Mouse (Mus musculus) gastrocnemius, postnatal 4 days (tissue): ENCODE measurements around the gene Tmem102. TPM values are rescaled to one million over a fixed set of nuclear protein-coding genes. Genes with fewer than 3 reads are reported as not detected.
A peak's percentile ranks its signal among the peaks of the same experiment; 100 is the strongest.

Experiments used
- DNase-seq, 2 experiments: peaks; one replicate each; pipeline ENCODE4 v3.0.0; 2021 to 2022; ENCODE audit warnings: low spot score in 2 of 2, mixed read lengths in 2 of 2
- long read RNA-seq, 2 experiments: library from polyadenylated mRNA; stranded (forward); transcript quantifications; one replicate each; pipeline ENCODE4 v2.0.0; 2021
- total RNA-seq, 2 experiments: library from RNA; stranded (reverse); gene quantifications; 2 replicates each; pipeline ENCODE4 v1.2.3; 2021

Gene Tmem102
- not detected for total RNA-seq
- long read RNA-seq, experiment 1 = 0 reads
- long read RNA-seq, experiment 2 = 0 reads

- DNase-seq = no peak
These were observed at the start of gene Tmem102 for GRCm38 (mm10) chr11:69804972-69805909. Tmem102 (minus strand) TSS chr11:69805624.

GRCm38 (mm10) chr11:69854680-69855079 is 49.3 kb upstream of the Tmem102 start:
- no peak for DNase-seq

GRCm38 (mm10) chr11:69853994-69854393 is 48.6 kb upstream of the Tmem102 start:
- DNase-seq = no peak

GRCm38 (mm10) chr11:69850754-69851153 is 45.3 kb upstream of the Tmem102 start:
- no peak for DNase-seq

GRCm38 (mm10) chr11:69849884-69850283 is 44.5 kb upstream of the Tmem102 start:
- DNase-seq = no peak

GRCm38 (mm10) chr11:69849128-69849527 is 43.7 kb upstream of the Tmem102 start:
- no peak for DNase-seq

- DNase-seq = no peak
These were observed 42.6 kb upstream of the Tmem102 start for GRCm38 (mm10) chr11:69848021-69848420.

- DNase-seq = no peak
These were observed 41.6 kb upstream of the Tmem102 start for GRCm38 (mm10) chr11:69846738-69847688.

- DNase-seq = peak; percentile 86 to 91
These were observed 40.8 kb upstream of the Tmem102 start, which contains the start of gene Plscr3 for GRCm38 (mm10) chr11:69846198-69846680. Plscr3 (plus strand) TSS chr11:69846376.

GRCm38 (mm10) chr11:69838714-69839104 is 33.3 kb upstream of the Tmem102 start:
- no peak for DNase-seq

GRCm38 (mm10) chr11:69837952-69838713 is 32.7 kb upstream of the Tmem102 start, which contains the start of gene Tmem256:
Tmem256 (plus strand) TSS chr11:69838514.
- peak; percentile 81 to 94 for DNase-seq

GRCm38 (mm10) chr11:69837604-69837951 is 32.2 kb upstream of the Tmem102 start, which contains the start of gene Nlgn2:
Nlgn2 (minus strand) TSS chr11:69837784.
- peak in 1 of 2 experiments; percentile 62 for DNase-seq

GRCm38 (mm10) chr11:69836703-69837576 is 31.5 kb upstream of the Tmem102 start:
- DNase-seq = peak; percentile 40 to 43

- DNase-seq = no peak
These were observed 30.5 kb upstream of the Tmem102 start for GRCm38 (mm10) chr11:69835966-69836335.

- no peak for DNase-seq
These were observed 30.0 kb upstream of the Tmem102 start for GRCm38 (mm10) chr11:69835326-69835965.

- peak in 1 of 2 experiments; percentile 37 for DNase-seq
These were observed 28.7 kb upstream of the Tmem102 start for GRCm38 (mm10) chr11:69834001-69834549.

- DNase-seq = no peak
These were observed 28.1 kb upstream of the Tmem102 start for GRCm38 (mm10) chr11:69833554-69833953.

- DNase-seq = no peak
These were observed 23.4 kb upstream of the Tmem102 start for GRCm38 (mm10) chr11:69828832-69829231.

GRCm38 (mm10) chr11:69823456-69823855 is 18.0 kb upstream of the Tmem102 start:
- DNase-seq = no peak
